Mouse (Mus musculus): ENCODE results near the gene Afp. TPM values are rescaled to one million over a fixed set of nuclear protein-coding genes. Genes with fewer than 3 reads are reported as not detected.

Afp gene
- polyA plus RNA-seq, 1 experiment from 2014 or later = 0.50 TPM

DNA sequence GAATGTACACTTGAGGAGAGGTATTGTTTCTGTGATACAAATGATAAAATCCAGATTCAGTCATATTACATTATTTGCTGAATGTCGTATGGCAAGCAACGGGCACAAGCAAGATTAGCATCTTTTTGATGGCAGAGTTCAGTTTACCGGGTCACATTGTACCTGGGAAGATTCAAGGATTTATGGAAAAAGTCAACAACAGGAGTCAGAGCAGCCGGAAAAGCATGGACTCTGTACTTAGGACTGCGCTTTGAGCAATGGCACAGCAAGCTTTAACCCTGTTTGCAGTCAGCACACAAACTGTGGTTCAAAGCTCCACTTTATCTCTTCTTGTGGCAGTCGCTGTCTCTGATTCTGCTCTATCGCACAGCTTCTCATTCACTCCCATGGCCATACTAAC, 4.9 kb upstream of the Afp start:
- no peak overlapping the region for H3K27ac ChIP-seq

GRCm38 (mm10) chr5:90488323-90488722, 2.2 kb upstream of the Afp start:
- no peaks in the 10 kb centered on the region for H3K79me2 ChIP-seq (ENCODE audit: inconsistent target)
- 95% methylated on average over 7 of the region's 7 CpGs for WGBS (ENCODE audit: missing documents)
- no peak overlapping the region for H3K27ac ChIP-seq
- H3K4me3 ChIP-seq (ENCODE audit: inconsistent target) = no peak overlapping the region
- no peaks in the 10 kb centered on the region for H3K36me3 ChIP-seq (ENCODE audit: inconsistent target)

More for the DNA sequence above, 4.9 kb upstream of the Afp start:
- H3K79me2 ChIP-seq (ENCODE audit: inconsistent target) = no peaks in the 10 kb centered on the region
- H3K4me3 ChIP-seq (ENCODE audit: inconsistent target) = no peak overlapping the region
- no peaks in the 10 kb centered on the region for H3K36me3 ChIP-seq (ENCODE audit: inconsistent target)
- WGBS (ENCODE audit: missing documents) = 93% methylated on average over 7 of the region's 7 CpGs

- no peak overlapping the region for H3K27ac ChIP-seq
- no peak overlapping the region for H3K4me3 ChIP-seq (ENCODE audit: inconsistent target)
- no peaks in the 10 kb centered on the region for H3K79me2 ChIP-seq (ENCODE audit: inconsistent target)
- H3K36me3 ChIP-seq (ENCODE audit: inconsistent target) = no peaks in the 10 kb centered on the region
- 22% methylated on average over 9 of the region's 9 CpGs for WGBS (ENCODE audit: missing documents)
These were observed 1.9 kb downstream of the Afp start for GRCm38 (mm10) chr5:90492440-90492839.

DNA sequence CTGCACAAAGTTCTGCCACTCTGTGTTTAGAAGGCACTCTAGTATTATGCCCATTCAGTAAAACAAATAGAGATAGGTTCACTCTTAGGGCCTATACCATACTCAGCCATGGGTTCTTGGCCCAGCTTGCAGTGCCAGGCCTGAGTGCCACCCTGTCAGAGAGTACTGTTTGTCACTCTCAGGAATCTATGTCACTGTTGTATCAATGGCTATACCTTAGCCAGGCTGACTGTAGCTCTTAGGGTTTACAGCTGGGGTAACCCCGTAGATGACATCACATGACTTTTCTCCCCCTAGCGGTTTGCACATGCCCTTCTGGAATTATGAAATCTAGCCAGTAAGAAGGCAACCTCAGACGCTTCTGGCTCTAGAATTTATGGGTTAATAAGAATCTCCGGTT, 3.8 kb downstream of the Afp start:
- Histone ChIP-seq H3K4me3 (ENCODE audit: inconsistent target) (no peak overlapping the region), H3K79me2 (ENCODE audit: inconsistent target) (no peaks in the 10 kb centered on the region), H3K36me3 (ENCODE audit: inconsistent target) (no peaks in the 10 kb centered on the region), H3K27ac (no peak overlapping the region)
- 86% methylated on average over 4 of the region's 4 CpGs for WGBS (ENCODE audit: missing documents)

- WGBS (ENCODE audit: missing documents) = 96% methylated on average over 7 of the region's 7 CpGs
- Histone ChIP-seq H3K36me3 (ENCODE audit: inconsistent target) (no peaks in the 10 kb centered on the region), H3K79me2 (ENCODE audit: inconsistent target) (no peaks in the 10 kb centered on the region), H3K27ac (no peak overlapping the region), H3K4me3 (ENCODE audit: inconsistent target) (no peak overlapping the region)
These were observed 9.0 kb downstream of the Afp start for GRCm38 (mm10) chr5:90499509-90499908.

DNA sequence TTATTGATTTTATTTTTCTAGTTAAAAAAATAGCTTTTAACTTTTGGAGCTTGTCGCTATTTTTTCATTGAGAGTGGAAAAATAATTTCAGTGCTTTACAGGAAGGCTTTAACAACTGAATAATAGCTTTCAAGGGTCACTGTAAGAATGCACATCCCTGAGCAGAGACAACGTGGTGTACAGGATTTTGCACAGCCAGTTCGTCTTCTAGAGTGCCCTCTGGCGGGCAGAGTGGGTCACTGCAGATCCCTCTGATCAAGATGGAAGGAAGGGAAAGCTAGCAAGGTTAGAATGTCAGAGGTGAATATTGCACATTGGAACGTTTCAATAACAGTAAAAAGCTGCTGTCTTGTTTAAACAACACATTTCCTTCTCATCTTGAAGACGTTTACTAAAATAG, 10.2 kb downstream of the Afp start:
- no peaks in the 10 kb centered on the region for H3K79me2 ChIP-seq (ENCODE audit: inconsistent target)
- 3% methylated on average over 6 of the region's 6 CpGs for WGBS (ENCODE audit: missing documents)
- H3K4me3 ChIP-seq (ENCODE audit: inconsistent target) = no peak overlapping the region
- no peak overlapping the region for H3K27ac ChIP-seq
- no peaks in the 10 kb centered on the region for H3K36me3 ChIP-seq (ENCODE audit: inconsistent target)

DNA sequence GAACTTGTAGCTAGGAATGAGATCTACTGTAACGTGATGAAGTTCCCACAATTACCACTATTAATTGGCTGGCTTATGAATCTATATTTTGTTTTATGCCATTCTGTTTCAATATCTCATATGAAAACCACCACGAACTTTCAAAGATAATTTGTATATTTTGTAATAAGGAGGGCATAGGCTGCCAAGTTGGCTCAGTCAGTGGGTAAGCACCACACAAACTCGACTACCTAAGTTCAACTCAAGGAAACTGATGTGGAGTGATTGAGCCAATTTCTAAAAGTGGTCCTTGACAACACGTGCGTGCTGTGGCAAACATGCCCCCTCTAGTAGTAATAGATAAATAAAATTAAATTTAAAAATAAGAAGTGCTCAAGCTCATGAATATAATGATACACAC, 11.2 kb downstream of the Afp start:
- H3K27ac ChIP-seq = no peak overlapping the region
- no peak overlapping the region for H3K4me3 ChIP-seq (ENCODE audit: inconsistent target)
- WGBS (ENCODE audit: missing documents) = 92% methylated on average over 5 of the region's 5 CpGs
- H3K36me3 ChIP-seq (ENCODE audit: inconsistent target) = no peaks in the 10 kb centered on the region
- H3K79me2 ChIP-seq (ENCODE audit: inconsistent target) = no peaks in the 10 kb centered on the region

DNA sequence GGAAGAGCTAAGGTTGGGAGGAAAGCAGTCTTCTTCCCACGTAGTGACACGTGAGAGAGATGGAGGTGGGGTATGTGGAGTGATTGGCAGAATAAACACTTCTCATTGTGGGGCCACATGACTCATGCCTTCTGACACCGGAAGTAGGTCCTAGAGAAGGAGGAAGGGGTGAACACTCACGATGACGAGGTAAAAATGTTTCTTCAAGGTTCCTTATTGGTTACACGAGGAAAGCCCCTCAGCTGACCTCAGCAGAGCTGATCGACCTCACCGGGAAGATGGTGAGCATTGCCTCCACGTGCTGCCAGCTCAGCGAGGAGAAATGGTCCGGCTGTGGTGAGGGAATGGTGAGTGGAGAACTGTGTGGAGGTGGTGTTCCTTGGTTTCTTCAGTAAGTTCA, 14.2 kb downstream of the Afp start:
- Histone ChIP-seq H3K27ac (no peak overlapping the region), H3K4me3 (ENCODE audit: inconsistent target) (no peak overlapping the region), H3K36me3 (ENCODE audit: inconsistent target) (no peaks in the 10 kb centered on the region), H3K79me2 (ENCODE audit: inconsistent target) (no peaks in the 10 kb centered on the region)
- 18% methylated on average over 11 of the region's 11 CpGs for WGBS (ENCODE audit: missing documents)

- Histone ChIP-seq H3K27ac (no peak overlapping the region), H3K79me2 (ENCODE audit: inconsistent target) (no peaks in the 10 kb centered on the region), H3K36me3 (ENCODE audit: inconsistent target) (no peaks in the 10 kb centered on the region), H3K4me3 (ENCODE audit: inconsistent target) (no peak overlapping the region)
- WGBS (ENCODE audit: missing documents) = 81% methylated on average over 2 of the region's 2 CpGs
These were observed 16.0 kb downstream of the Afp start for GRCm38 (mm10) chr5:90506507-90506906.

DNA sequence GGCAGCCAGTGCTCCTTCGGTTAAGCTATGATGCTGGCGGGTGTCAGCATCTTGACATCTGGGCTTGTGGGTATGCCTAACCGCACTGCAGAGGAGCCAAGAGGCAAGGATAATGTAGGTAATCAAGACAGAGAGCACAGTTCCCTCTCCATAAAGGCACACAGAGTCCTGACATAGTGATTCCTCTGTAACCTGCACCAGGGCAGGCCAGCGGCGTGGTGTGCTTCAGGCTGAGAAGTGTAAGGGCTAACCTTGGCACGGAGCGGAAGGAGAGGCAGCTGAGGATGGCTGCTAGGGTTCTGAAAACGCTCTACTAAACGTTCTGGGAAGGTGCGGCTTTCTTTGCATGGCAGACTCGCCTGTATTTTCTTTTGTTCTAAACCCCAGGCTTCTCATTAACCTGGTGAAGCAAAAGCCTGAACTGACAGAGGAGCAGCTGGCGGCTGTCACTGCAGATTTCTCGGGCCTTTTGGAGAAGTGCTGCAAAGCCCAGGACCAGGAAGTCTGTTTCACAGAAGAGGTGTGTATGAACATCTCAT, 16.9 kb downstream of the Afp start:
- Histone ChIP-seq H3K36me3 (ENCODE audit: inconsistent target) (no peaks in the 10 kb centered on the region), H3K4me3 (ENCODE audit: inconsistent target) (no peak overlapping the region), H3K27ac (no peak overlapping the region), H3K79me2 (ENCODE audit: inconsistent target) (no peaks in the 10 kb centered on the region)
- 96% methylated on average over 12 of the region's 13 CpGs for WGBS (ENCODE audit: missing documents)

DNA sequence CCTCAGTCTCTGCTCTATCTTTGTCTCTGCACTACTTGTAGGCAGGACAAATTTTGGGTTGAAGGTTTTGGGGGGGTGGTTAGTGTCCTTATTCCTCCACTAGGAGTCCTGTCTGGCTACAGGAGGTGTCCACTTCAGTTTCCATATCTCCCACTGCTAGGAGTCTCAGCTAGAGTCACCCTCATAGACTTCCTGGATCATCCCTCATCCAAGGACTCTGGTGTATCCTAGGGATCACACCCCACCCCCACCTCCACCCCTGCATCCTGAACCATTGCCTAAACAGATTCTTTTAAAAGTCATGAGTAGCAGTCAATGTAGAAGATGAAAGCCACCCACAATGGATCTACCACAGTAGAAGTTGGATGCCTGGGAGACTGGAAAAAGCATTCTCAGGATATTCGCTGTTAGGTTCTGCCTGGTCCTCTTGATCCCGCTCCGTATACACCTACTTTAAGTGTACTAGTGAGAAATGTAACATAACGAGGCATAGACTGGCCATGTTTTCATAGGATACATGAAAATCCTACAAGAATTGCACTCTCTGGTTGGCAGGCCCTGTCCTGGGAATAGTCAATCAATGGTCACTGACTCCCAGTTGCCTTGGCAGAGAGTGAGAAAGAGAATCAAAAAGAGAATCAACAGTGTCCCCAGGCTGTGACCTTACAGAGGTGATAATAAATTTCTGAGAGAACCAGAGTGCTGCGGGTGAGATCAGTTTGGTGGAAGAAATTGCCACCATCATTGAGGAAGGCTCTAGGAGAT, 19.5 kb downstream of the Afp start:
- no peak overlapping the region for H3K4me3 ChIP-seq (ENCODE audit: inconsistent target)
- WGBS (ENCODE audit: missing documents) = 96% methylated on average over 5 of the region's 5 CpGs
- H3K36me3 ChIP-seq (ENCODE audit: inconsistent target) = no peaks in the 10 kb centered on the region
- no peak overlapping the region for H3K27ac ChIP-seq
- H3K79me2 ChIP-seq (ENCODE audit: inconsistent target) = no peaks in the 10 kb centered on the region

DNA sequence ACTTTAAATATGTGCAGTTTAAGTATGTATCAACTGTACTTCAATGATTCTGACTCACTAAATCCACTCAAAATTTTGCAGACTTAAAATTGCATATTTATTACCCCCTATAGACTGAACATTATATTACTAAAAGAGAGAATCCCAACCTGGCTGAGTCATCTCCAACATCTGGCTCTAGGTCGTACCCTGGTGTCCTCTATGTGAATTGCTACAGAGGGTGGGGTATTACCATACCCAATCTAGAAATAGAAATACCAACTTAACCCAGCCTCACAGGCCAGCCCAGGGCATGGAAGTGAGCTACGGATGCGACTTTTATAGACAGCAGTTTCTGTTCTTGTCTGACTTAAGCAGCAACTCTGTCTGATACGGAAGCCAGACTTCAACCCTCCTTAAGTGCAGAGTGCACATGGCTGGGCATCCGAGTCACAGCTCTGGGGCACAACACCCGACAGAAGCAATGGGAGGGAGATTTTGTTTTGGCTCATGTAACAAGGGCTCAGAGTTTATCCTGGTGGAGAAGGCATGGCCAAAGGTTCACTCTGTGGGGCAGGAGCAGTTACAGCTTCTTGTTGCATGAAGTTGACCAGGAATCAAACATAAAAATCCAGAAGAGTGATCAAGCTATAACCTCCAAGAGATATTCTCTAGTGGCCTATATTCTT, 21.9 kb downstream of the Afp start:
- H3K27ac ChIP-seq = no peak overlapping the region
- H3K36me3 ChIP-seq (ENCODE audit: inconsistent target) = no peaks in the 10 kb centered on the region
- 91% methylated on average over 6 of the region's 6 CpGs for WGBS (ENCODE audit: missing documents)
- no peak overlapping the region for H3K4me3 ChIP-seq (ENCODE audit: inconsistent target)
- no peaks in the 10 kb centered on the region for H3K79me2 ChIP-seq (ENCODE audit: inconsistent target)

- H3K36me3 ChIP-seq (ENCODE audit: inconsistent target) = no peaks in the 10 kb centered on the region
- no peak overlapping the region for H3K4me3 ChIP-seq (ENCODE audit: inconsistent target)
- no peaks in the 10 kb centered on the region for H3K79me2 ChIP-seq (ENCODE audit: inconsistent target)
- 93% methylated on average over 6 of the region's 6 CpGs for WGBS (ENCODE audit: missing documents)
- H3K27ac ChIP-seq = no peak overlapping the region
These were observed 25.0 kb downstream of the Afp start for GRCm38 (mm10) chr5:90515561-90515960.

GRCm38 (mm10) chr5:90518356-90519100, 28.0 kb downstream of the Afp start, which contains the start of gene Afm:
Gene Afm (plus strand): TSS chr5:90518932.
- Histone ChIP-seq H3K27ac (no peak within 1 kb of the TSS), H3K4me3 (ENCODE audit: inconsistent target) (no peak within 1 kb of the TSS), H3K79me2 (ENCODE audit: inconsistent target) (no peaks in the 10 kb centered on the region), H3K36me3 (ENCODE audit: inconsistent target) (no peaks in the 10 kb centered on the region)
- 94% methylated on average over 5 of the region's 6 CpGs for WGBS (ENCODE audit: missing documents)

DNA sequence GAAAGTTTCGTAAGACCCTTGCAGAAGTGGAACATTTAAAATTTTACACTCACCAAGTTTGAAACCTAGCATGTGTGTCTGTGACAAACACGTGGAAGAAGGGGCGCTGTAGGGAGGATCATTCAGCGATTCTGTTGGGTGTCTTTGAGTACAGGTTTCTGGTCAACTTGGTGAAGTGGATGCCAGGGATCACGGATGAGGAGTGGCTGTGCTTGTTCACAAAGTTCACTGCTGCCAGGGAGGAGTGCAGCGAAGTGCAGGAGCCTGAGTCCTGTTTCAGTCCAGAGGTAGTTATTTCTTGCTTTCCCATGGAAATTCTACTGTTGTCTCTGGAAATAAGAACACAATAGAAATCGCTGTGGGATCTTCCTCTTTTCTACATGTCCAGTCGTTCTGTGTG, 60.7 kb downstream of the Afp start:
- no peak overlapping the region for H3K4me3 ChIP-seq (ENCODE audit: inconsistent target)
- H3K36me3 ChIP-seq (ENCODE audit: inconsistent target) = no peaks in the 10 kb centered on the region
- no peak overlapping the region for H3K27ac ChIP-seq
- no peaks in the 10 kb centered on the region for H3K79me2 ChIP-seq (ENCODE audit: inconsistent target)
- WGBS (ENCODE audit: missing documents) = 80% methylated on average over 8 of the region's 8 CpGs

Measured in macrophage (primary cell).